Mouse (Mus musculus) right cerebral cortex, postnatal 4 days (tissue): Measurements from ENCODE around the gene Prkce.

ENCODE experiments used
- DNase-seq: peaks from one replicate; pipeline ENCODE4 v3.0.0-alpha.2; 2022

Prkce gene

DNA sequence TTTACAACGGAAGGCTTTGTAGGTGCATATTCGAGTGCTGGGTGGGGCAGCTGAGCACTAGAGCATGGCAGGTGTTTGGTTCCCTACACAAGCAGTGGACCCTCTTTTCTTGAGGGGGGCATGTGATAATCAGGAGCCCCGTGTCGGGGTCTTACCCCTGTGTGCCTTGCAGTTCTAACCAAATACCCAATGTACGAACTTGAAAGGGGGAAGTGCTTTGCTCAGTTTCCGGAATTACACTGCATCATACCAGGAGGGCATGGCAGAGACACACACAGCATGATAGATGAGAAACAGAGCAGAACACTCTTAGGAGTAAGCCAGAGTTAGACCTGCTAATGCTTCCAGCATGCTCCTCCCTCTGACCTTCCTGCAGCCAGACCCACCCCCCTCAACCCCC lies 208.8 kb downstream of the Prkce start:
- DNase-seq = no peak

- DNase-seq = no peak
Measured at GRCm38 (mm10) chr17:86377863-86378262, 210.3 kb downstream of the Prkce start.

GRCm38 (mm10) chr17:86378611-86379010 lies 211.0 kb downstream of the Prkce start:
- DNase-seq = no peak

DNA sequence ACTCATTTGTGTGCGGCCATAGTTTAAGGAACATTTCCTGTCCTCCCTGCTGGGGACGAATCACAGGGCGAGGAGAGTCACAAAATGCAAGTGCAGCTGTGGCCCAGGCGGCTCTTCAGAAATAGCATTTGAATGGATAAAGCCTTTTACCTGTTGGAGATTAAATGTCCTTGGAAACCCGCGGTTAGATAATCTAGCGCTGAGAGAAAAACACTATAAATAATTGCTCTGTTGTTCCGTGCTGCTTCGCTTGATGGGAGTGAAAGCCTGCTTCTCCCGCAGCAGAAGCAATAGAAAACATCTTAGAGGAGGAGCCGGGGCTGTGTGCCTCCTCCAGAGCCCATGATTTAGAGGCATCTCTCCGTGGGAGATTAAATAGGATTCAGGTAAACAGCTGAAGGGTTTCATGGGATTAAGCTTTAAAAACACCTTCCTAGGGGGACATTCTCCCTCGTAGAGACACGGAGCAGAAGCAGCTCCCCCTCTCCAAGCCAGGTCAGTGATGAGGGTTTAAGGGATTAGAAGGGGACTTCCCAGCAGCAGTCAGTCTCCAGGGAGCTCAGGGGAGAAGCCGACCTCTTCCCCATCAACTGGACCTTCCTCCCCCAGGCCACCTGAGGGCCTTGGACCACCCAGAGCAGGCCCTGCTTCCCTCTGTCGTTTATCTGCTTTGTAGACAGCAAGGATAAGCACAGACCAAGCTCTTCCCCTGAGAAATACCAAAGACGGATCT lies 212.0 kb downstream of the Prkce start:
- DNase-seq = no peak

GRCm38 (mm10) chr17:86381464-86381863 lies 213.9 kb downstream of the Prkce start:
- DNase-seq = no peak

- no peak for DNase-seq
Measured at GRCm38 (mm10) chr17:86382885-86383284, 215.3 kb downstream of the Prkce start.

- no peak for DNase-seq
Measured at GRCm38 (mm10) chr17:86383699-86384572, 216.4 kb downstream of the Prkce start.

GRCm38 (mm10) chr17:86392475-86392874 lies 224.9 kb downstream of the Prkce start:
- no peak for DNase-seq

GRCm38 (mm10) chr17:86393191-86393590 lies 225.6 kb downstream of the Prkce start:
- no peak for DNase-seq

DNA sequence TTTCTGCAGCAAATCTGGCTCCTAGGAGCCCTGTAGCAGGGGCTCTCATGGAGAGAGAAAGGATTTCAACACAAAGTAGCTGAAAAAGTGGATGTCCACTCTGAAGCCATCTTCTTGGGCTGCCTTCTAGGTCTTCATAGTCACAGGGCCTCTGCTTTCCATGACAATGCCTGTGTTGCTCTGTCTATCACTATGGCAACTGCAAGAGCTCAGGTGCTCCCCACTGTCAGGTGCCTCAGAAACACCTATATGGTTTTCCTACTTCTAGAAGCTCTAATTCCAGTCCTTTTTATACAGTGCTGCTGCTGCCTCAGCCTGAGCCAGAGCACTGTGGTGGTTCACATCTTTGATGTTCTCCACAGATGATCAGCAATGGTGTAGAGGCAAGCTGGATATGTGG lies 229.5 kb downstream of the Prkce start:
- DNase-seq = no peak

DNA sequence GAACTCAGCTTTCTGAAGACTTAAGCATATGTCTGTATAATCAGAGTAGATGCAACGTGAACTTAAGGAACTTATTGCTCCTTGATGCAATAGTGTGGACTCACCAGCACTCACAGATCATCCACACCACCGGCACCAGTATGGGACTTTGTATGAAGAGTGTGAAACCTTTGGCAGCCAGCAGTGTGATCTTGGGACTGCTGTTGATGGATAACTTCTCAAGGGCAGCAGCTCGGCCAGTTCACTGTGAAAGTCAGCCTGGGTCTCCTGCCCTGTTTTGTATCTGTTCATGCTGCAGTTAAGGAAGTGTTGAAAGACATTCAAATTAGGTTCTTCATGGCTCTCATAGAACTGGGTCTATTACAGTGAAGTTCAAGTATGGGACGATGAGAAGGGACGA lies 230.1 kb downstream of the Prkce start:
- no peak for DNase-seq

DNA sequence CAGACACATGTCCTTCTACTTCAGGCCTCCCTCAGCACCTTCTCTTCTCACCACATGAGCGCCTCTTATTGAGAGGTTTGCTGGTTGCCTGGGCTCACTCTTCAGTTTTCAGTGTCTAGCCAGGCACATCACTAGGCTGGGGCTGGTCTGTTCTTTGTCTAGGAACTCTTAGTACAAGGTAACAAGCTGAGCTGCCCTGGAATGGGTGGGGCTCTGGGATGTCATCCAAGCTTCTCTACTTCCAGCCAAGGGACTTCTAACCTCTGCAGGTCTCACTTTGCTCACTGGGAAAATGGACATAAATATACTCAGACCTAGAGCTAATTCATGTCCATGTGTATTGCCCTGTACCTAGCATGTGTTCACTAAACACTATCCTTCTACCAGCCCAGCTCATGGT lies 230.6 kb downstream of the Prkce start:
- no peak for DNase-seq

DNA sequence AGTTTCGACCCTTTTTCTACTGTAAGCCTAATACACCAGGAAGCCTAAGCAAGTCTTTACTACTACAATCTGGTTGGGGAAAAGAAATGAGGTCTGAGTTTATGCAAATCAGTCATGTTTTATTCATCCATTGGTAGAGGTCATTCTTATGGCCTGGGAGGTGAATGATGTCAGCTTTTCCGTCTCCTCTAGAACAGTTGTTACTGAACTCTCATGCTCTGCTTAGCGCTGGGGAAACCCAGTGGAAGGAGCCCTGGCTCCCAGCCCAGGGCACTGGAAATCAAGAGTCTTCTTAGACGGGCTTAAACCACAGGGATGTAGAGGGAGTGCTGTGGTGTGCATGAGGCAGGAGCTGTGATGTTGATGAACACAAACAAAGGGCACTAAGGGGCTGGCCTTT lies 232.4 kb downstream of the Prkce start:
- DNase-seq = no peak

DNA sequence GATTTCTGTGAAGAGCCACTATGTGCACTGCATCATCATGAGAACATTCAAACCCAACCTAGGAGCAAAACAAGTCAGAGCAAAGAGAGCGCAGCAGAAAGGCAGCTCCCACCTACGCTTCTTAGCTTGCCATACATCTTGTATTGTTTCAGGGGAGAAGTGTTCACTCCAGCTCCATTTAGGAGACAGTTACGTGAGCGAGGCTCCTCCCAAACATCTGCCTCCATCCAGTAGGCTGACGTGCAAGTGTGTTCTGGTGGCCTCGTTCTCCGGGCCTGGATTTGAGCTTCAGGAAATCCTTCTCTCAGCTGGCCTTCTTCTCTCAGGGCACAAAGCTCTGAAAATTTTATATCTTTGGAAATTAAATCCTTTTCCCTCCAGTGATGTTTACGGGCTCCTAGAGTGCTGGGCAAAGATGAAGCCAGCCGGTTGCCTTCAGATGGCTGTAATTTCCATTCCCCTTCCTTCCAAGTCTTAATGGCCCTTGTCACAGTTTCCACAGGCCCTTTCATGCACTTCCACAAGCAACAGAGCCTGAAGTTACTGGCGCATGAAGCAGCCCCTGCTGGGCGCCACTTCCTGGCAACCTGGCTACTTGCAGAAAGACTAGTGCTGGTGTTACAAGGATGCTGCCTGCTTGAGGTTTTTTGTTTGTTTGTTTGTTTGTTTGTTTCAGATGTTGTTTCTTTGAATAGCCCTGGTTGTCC lies 237.4 kb downstream of the Prkce start:
- no peak for DNase-seq

GRCm38 (mm10) chr17:86405644-86406043 lies 238.1 kb downstream of the Prkce start:
- no peak for DNase-seq

GRCm38 (mm10) chr17:86407921-86408613 lies 240.5 kb downstream of the Prkce start:
- peak; percentile 25 for DNase-seq

GRCm38 (mm10) chr17:86408614-86409006 lies 241.0 kb downstream of the Prkce start:
- no peak for DNase-seq

- no peak for DNase-seq
Measured at GRCm38 (mm10) chr17:86409485-86409884, 241.9 kb downstream of the Prkce start.

- DNase-seq = no peak
Measured at GRCm38 (mm10) chr17:86410496-86410895, 242.9 kb downstream of the Prkce start.

GRCm38 (mm10) chr17:86412141-86412540 lies 244.6 kb downstream of the Prkce start:
- DNase-seq = no peak

DNA sequence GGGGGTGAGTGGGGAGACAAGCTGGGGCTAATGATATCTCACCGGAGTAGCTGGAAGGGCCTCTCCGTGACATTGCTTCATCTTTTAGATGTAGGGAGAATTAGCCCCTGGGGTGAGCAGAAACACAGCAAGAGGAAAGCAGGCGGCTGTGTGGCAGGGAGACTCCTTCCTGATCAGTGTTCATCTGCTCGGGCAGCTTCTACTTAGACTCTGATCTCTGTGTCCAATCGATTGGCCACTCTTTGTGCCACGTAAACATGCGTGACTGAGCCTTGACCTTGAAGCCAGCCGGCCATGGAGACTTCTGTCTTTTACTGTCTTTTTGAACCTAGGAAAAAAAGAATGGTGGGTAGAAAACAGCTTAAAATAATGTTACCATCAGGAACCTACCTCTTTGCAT lies 247.0 kb downstream of the Prkce start:
- no peak for DNase-seq

GRCm38 (mm10) chr17:86415989-86416388 lies 248.4 kb downstream of the Prkce start:
- DNase-seq = peak; percentile 46

DNA sequence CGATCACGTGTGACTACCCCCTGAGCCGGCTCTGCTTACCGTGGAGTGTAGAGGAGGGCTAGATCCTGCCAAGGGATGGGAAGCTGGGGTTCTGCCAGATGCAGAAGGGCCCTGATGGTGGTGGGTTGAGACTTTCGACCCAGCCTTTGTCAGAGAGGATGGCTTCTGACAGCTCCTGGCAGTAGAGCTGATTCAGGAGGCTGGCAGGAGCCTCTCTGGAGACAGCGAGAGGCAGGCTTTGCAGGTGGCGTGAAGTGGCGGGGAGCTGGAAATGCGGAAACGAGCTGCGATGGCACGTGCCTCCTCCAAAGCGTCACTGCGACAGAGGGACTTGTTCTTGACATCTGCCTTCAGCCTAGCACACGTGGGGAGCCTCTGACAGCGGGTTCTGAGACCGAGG lies 250.7 kb downstream of the Prkce start:
- DNase-seq = no peak
